Mouse (Mus musculus): Measurements from ENCODE around the gene Fgf8.
A peak's percentile ranks its signal among the peaks of the same experiment; 100 is the strongest.

Fgf8 gene

DNA sequence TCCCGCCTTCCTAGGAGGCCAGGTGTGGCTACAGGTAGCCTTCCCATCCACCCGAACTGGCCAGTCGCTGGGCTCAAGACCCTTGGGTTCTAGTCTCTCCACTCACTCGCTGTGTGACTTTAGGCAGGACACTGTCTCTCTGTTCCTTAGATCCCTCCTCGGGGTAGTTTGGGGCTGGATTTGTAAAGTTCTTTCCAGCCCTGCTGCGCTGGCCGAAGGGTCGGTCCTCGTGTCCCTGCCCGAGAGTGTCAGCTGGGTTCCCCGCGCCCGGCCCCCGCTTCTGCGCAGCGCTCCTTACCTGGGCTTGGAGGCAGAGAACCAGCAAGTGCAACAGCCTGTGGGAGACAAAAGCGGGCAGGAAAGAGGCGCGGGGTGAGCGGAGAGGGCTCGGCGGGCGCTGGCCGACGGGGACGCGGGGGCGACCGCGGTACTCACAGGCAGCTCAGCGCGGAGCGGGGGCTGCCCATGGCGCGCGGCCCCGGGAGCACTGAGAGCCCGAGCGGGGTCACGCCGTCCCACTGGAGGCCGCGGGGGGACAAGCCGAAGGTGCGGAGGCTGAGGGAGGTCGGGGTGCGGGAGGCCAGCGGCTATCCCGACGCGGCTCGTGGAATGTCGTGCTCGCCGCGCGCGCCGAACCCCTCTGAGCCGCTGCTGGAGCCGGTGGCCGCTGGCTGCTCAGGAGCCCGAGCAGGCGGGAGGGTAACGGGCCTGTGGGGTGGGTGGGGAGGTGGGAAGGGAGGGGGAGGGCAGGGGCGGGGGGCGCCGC lies at the start of gene Fgf8:
Fgf8 (minus strand) TSS at position 698 of the 766 bp plus-strand sequence.
- no peak for ATAC-seq (ENCODE audit: low TSS enrichment)

- no peak for ATAC-seq (ENCODE audit: low TSS enrichment)
Observed at GRCm38 (mm10) chr19:45792404-45792803, 49.7 kb upstream of the Fgf8 start.

DNA sequence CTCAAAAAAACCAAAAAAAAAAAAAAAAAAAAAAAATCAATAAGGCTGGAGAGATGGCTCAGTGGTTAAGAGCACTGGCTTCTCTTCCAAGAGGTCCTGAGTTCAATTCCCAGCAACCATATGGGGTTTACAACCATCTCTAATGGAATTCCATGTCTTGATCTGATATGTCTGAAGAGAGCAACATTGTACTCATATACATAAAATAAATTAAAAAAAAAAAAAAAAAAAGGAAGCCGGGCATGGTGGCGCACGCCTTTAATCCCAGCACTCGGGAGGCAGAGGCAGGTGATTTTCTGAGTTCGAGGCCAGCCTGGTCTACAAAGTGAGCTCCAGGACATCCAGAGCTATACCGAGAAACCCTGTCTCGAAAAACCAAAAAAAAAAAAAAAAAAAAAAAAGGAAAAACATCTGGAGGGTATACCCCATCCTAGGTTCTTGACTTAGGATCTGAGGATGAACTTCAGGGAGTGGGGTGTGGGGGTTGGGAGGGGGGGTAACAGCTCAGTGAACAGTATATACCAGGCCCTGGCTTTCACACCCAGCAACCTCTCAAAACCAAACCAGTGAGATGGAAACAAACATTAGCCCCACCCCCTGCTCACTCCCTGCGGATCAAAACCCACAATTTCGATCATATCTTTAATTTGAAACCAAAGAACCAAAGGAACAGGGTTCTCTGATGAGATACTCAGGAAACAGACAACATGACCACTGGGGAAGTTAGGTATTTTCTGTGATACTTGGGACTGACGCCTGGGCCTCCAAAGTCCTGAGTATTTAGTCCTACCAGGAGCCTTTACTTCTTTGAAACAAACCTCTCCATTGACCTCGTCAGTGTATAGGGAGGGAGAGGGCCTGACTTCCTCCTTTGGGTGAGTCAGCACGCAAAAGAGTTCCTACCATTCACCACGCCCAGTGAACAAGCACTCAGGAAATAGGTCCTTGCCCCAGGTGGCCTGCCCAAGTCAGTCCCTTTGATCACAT lies 47.5 kb upstream of the Fgf8 start:
- ATAC-seq (ENCODE audit: low TSS enrichment) = no peak

DNA sequence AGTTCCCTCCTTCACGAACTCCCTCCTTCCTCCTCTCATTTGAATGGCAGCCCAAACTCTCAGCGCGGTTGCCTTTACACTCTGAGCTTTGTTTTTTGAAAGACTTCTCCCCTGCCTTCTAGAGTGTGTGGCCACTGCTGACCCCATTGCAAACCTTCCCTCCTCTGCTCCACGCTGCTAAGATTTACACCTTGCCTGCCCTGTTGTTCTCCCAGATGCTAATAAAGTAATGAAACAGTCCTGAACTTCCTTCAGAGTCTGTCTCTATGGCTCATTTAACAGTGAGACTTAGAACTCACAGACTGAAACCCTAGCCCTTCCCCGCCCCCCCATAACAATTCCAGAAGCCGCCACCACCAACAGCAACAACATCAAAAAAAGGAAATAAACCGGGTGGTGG lies 46.6 kb upstream of the Fgf8 start:
- no peak for ATAC-seq (ENCODE audit: low TSS enrichment)

DNA sequence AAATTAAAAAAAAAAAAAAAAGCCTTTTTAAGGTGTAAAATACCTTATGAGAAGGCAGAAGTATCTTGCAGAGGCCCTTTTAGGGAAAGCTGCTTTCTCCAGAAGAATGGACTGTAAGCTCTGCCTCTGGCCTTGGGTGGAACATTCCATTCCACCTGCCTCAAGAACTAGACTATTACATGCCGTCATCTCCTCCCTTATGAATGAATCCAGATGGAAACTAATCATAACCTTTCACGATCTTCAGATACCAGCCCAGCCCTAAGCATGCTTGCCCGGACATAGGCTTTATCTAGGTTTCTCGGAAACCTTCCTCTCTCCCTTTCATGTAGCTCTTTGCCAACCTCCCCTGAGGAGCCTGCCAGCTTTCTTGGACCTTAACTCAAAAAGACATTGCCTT lies 45.6 kb upstream of the Fgf8 start:
- ATAC-seq (ENCODE audit: low TSS enrichment) = no peak

GRCm38 (mm10) chr19:45787450-45787849 lies 44.7 kb upstream of the Fgf8 start:
- no peak for ATAC-seq (ENCODE audit: low TSS enrichment)

DNA sequence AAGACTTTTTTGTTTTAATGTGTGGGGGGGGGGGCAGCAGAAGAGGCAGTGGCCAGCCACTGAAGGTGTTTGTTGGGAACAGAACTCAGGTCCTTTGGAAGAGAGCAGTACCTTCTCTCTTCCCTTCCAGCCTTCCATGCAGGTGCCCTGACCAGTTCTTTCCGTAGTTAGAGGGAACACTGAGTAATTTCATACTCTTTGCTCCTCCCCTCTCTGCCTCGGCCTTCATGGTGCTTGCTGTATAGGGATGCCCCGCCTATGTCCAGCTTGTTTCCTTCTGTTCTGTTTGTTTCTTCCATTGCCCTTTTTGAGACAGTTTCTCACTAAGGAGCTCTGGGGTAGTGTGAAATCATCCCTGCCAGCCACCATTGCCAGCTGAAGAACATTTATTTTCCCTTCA lies 42.8 kb upstream of the Fgf8 start:
- no peak for ATAC-seq (ENCODE audit: low TSS enrichment)

- no peak for ATAC-seq (ENCODE audit: low TSS enrichment)
Observed at GRCm38 (mm10) chr19:45783933-45784576, 41.3 kb upstream of the Fgf8 start.

DNA sequence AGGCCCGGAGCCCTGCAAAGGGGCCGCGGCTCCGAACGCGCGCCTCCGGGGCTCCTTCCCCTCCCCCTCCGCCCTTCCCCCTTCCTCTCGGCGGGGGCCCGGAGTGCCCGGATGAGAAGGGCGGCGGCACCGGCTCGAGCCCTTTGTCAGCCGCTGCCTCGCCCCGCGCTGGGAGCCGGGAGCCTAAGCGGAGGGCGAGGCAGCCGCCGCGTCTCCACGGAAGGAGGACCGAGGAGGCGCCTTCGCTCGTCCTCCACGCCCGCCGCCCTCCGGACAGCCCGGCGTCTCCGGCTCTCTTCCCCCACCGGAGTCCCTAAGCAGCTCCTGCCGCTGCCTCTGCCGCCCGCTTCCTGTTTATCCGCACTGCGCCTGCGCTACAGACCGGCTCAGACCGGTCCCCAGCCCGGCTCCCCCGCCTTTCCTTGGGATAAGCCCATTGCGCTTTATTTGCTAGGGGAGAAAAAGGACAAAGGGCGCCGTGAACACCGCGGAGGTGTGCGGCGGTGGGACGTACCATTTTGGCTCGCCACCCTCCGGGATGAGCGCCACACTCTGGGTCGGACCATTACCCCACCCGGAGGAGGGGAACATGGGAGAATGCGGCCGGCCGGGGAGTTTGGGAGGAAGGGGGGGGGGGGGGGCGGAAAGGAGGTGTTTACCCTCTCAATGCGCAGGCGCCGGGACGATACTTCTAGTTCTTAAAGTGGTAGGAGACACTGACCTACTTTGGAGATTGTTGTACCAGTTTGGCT lies 40.6 kb upstream of the Fgf8 start, which contains the start of gene Mgea5:
Mgea5 (minus strand) TSS at position 657 of the 752 bp plus-strand sequence.
- ATAC-seq (ENCODE audit: low TSS enrichment) = peak; percentile 94

- peak; percentile 10; the same call in 1 of the 2 replicates for ATAC-seq (ENCODE audit: low TSS enrichment)
Observed at GRCm38 (mm10) chr19:45782315-45783001, 39.7 kb upstream of the Fgf8 start.

DNA sequence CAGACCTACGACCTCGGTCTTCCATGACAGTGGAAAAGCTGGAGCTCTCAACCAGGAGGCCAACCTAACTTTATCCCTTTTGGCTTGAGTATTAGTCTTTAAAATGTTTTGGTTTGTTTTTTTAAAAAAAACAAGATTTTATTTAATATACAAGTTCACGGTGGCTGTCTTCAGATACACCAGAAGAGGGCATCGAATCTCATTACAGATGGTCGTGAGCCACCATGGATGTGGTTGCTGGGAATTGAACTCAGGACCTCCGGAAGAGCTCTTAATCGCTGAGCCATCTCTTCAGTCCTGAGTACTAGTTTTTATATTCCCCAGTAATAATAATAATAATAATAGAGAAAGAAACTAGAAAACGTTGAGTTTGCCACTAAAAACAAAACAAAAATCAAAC lies 39.0 kb upstream of the Fgf8 start:
- no peak for ATAC-seq (ENCODE audit: low TSS enrichment)

DNA sequence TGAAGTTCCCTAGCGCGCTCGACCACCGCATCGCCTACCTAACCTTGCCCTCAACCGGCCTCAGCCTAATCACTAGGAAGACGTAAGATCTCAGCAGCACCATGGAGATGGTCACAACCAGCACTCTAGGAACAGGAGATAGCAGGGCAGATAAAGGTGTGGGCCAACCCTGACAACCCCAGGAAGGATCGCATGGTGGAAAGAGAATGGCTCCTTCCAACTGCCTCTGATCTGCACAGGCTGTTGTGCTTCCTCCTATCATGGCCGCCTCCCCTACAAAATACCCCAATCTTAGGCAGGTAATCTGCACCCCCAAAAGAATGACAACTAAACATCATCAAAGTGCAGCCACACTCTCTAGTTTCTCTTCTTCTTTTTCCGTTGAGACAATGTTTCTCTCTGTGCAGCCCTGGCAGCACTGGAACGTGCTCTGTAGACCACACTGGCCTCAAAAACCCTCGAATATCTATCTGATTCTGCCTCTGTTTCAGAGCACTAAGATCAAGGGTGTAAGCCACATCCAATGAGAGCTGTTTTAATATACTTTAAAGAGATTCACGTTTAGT lies 37.7 kb upstream of the Fgf8 start:
- ATAC-seq (ENCODE audit: low TSS enrichment) = no peak

GRCm38 (mm10) chr19:45775486-45775885 lies 32.8 kb upstream of the Fgf8 start:
- ATAC-seq (ENCODE audit: low TSS enrichment) = peak; percentile 97

DNA sequence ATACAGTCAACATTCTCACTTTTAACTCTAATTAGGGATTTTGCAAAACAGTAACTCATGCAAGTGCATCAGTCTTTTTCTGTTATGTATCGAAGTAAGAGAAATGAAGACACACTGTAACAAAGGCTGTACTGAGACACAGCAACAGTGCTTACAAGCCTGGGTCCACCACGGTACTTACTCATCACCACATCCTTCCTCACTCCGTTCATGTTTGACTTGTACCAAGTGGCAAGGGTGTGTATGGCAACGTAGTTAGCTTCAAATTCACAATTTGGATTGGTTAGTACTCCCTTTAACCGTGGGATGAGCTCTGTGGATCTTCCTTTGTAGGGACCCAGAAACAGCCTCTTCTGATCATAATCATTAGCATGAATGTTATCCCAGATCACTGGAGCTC lies 28.8 kb upstream of the Fgf8 start:
- no peak for ATAC-seq (ENCODE audit: low TSS enrichment)

DNA sequence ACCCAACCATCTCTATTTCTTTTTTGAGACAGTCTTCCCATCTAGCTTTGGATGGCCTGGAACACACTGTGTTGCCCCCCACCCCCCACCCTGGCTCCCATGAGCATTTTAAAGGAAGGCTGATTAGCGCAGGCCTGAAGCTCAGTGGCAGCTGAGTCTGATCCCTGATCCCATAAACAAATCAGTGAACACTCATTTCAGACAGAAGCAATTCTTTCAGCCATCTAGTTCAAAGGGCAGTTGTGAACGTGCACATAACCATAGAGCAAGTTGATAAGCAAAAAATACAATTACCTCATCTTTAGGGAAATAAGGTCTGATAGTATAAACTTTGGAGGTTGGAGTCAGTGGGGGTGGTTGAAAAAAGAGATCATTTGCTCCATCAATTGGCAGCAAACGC lies 18.1 kb upstream of the Fgf8 start:
- ATAC-seq (ENCODE audit: low TSS enrichment) = no peak

GRCm38 (mm10) chr19:45758671-45759070 lies 16.0 kb upstream of the Fgf8 start:
- ATAC-seq (ENCODE audit: low TSS enrichment) = no peak

- ATAC-seq (ENCODE audit: low TSS enrichment) = no peak
Observed at GRCm38 (mm10) chr19:45753551-45753950, 10.8 kb upstream of the Fgf8 start.

- no peak for ATAC-seq (ENCODE audit: low TSS enrichment)
Observed at GRCm38 (mm10) chr19:45751881-45752280, 9.2 kb upstream of the Fgf8 start.

DNA sequence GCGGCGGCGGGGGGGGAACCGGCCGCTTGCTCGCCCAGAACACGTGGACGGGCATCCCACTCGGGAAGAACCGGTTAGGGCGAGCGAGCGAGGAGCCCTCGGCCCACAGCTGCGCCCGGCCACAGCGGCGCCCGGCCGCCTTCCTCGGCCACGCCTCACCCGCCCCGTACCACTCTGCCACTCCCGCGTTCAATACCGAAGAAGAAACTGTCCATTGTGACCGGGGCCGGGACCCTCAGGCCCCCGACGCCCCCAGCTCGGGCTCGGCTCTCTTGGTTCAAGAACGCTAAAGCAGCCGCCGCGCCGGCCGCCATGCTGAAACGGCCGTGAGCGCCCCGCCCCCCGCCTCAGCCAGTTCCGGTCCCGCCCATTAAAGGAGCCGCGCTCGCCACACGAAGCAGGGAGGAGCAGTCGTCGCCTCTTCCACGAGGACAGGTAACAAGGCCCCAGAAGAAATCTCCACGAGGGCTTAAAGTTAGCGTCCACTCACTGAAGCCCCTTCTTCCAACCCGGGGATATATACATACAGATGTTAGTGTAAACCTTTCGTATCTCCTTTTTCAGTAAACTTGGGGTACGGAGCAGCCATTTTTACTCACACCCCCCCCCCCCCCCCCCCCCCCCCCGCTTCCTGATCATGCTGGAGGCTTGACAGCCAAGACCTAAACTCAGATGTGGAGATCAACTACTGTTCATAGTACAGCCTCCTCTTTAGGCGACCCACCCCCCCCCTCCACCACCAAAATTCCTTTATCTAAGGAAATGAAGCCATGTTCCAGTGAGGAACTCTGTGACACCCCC lies 6.7 kb upstream of the Fgf8 start, which contains the start of gene Npm3:
Npm3 (minus strand) TSS at position 349 of the 801 bp plus-strand sequence.
- peak; percentile 78 for ATAC-seq (ENCODE audit: low TSS enrichment)
